Mouse (Mus musculus) lung, postnatal 0 days (tissue): ENCODE data around the gene Glipr1.

Experiments
- CTCF ChIP-seq: IDR thresholded peaks from 2 replicates; pipeline ENCODE4 v1.5.1; 2016; ENCODE audit warnings: antibody characterized with exemption, mild to moderate bottlenecking
- EP300 ChIP-seq: IDR thresholded peaks from 2 replicates; pipeline ENCODE4 v1.6.1; 2016; ENCODE audit warnings: antibody characterized with exemption, mild to moderate bottlenecking, control low read depth

- TF ChIP-seq CTCF (no peak), EP300 (no peak)
These were observed 16.0 kb downstream of the Glipr1 start for GRCm38 (mm10) chr10:111986453-111986852.
